12 mouse cellular contexts compared by ENCODE assay signal in genomic region chr9:50496151-50496505, GRCm38 (mm10). TPM values are rescaled to one million over a fixed set of nuclear protein-coding genes. Genes with fewer than 3 reads are reported as not detected.
DNase-seq lines count a peak whose midpoint lies in the region; ATAC-seq and TF ChIP-seq lines count a peak whose summit lies in the region.
"Had no signal": no experiment of that assay in that cellular context is flagged by ENCODE, and none has a peak within 500 bp of the region (broad histone marks: within the 10 kb centered on the region; RNA-seq: fewer than 3 reads in every experiment).

No protein-coding gene starts in this region.

- no peak for ATAC-seq in heart, embryonic 14.5 days (ENCODE audit: insufficient number of reproducible peaks, insufficient read depth, low FRiP score, low read depth)
- ATAC-seq in midbrain, postnatal 0 days (ENCODE audit: low FRiP score) = no peak
- ATAC-seq in common myeloid progenitor, adult 5-6 weeks (replicated peaks; ENCODE audit: low read depth, poor library complexity, severe bottlenecking) = peak; percentile 40
- no peak for ATAC-seq in liver, postnatal 0 days
- ATAC-seq: CD4-positive, CD25-positive, alpha-beta regulatory T cell, adult 4 months had no signal

- TF ChIP-seq CTCF in midbrain, postnatal 0 days (IDR thresholded peaks at IDR 0.05) = no peak
- no peak for TF ChIP-seq CTCF in liver, postnatal 0 days (IDR thresholded peaks at IDR 0.05; ENCODE audit: low read depth)

- no peaks in the 10 kb centered on the region for H3K9me3 ChIP-seq in heart, embryonic 14.5 days (ENCODE audit: control insufficient read depth, low read length)
- H3K9me3 ChIP-seq in midbrain, embryonic 10.5 days (replicated peaks) = no peaks in the 10 kb centered on the region
- no peaks in the 10 kb centered on the region for H3K9me3 ChIP-seq in midbrain, postnatal 0 days (ENCODE audit: low read length)
- H3K9me3 ChIP-seq in liver, postnatal 0 days (ENCODE audit: low read length) = no peaks in the 10 kb centered on the region
- H3K9me3 ChIP-seq: embryonic facial prominence, embryonic 15.5 days had no signal

- no peak for DNase-seq in heart, adult 8-10 months (ENCODE audit: low spot score)
- DNase-seq in midbrain, embryonic 10.5 days (ENCODE audit: low spot score) = no peak
- no peak for DNase-seq in midbrain, postnatal 0 days (ENCODE audit: low spot score)
- no peak for DNase-seq in liver, postnatal 0 days
- DNase-seq in ovary, postnatal 36 days (ENCODE audit: low spot score) = no peak
- no peak for DNase-seq in urinary bladder, adult 18-20 months (ENCODE audit: low spot score in 2 of 2)

- no peak overlapping the region for H3K4me3 ChIP-seq in heart, embryonic 14.5 days (ENCODE audit: control insufficient read depth in 1 of 2, insufficient read depth in 1 of 2, low read depth in 1 of 2, low read length in 2 of 2)
- H3K4me3 ChIP-seq in midbrain, embryonic 10.5 days = peak overlapping the region; percentile 5
- H3K4me3 ChIP-seq in midbrain, postnatal 0 days (ENCODE audit: low read depth, low read length) = no peak overlapping the region
- no peak overlapping the region for H3K4me3 ChIP-seq in liver, postnatal 0 days (ENCODE audit: low read depth, low read length)
- H3K4me3 ChIP-seq: embryonic facial prominence, embryonic 15.5 days had no signal

- H3K4me1 ChIP-seq in heart, embryonic 14.5 days (ENCODE audit: control insufficient read depth in 2 of 2, insufficient read depth in 2 of 2, low read length in 2 of 2) = peaks cover 13 to 19% of the 10 kb centered on the region in 2 experiments
- H3K4me1 ChIP-seq in midbrain, embryonic 10.5 days = peaks cover 25% of the 10 kb centered on the region
- H3K4me1 ChIP-seq in midbrain, postnatal 0 days (ENCODE audit: insufficient read depth, low read length) = no peaks in the 10 kb centered on the region
- peaks cover 11% of the 10 kb centered on the region for H3K4me1 ChIP-seq in liver, postnatal 0 days (ENCODE audit: insufficient read depth)
- H3K4me1 ChIP-seq: embryonic facial prominence, embryonic 15.5 days had no signal

- 0 out of 4 replicates have a peak overlapping the region, but pooled peaks of 1 of the 2 experiments have one; percentile 5 for H3K27ac ChIP-seq in heart, embryonic 14.5 days (replicated peaks in 1 of 2; ENCODE audit: control insufficient read depth in 1 of 2, insufficient read depth in 1 of 2, low read depth in 2 of 2, low read length in 2 of 2)
- H3K27ac ChIP-seq in midbrain, embryonic 10.5 days (replicated peaks) = peak overlapping the region; percentile 67
- H3K27ac ChIP-seq in midbrain, postnatal 0 days (ENCODE audit: low read depth, low read length) = no peak overlapping the region
- H3K27ac ChIP-seq in liver, postnatal 0 days (ENCODE audit: low read depth) = peak overlapping the region; percentile 58
- H3K27ac ChIP-seq: embryonic facial prominence, embryonic 15.5 days had no signal

- 20% methylated on average over 6 of the region's 6 CpGs for WGBS in heart, embryonic 14.5 days
- 23% methylated on average over 6 of the region's 6 CpGs for WGBS in midbrain, embryonic 10.5 days
- 17% methylated on average over 6 of the region's 6 CpGs for WGBS in midbrain, postnatal 0 days
- WGBS in liver, postnatal 0 days (ENCODE audit: insufficient replicate concordance) = 25% methylated on average over 6 of the region's 6 CpGs

- H3K9ac ChIP-seq in heart, embryonic 14.5 days (ENCODE audit: low read length) = peak overlapping the region; percentile 2
- H3K9ac ChIP-seq in midbrain, postnatal 0 days (replicated peaks; ENCODE audit: low read length, poor library complexity, severe bottlenecking) = no peak overlapping the region
- H3K9ac ChIP-seq in liver, postnatal 0 days (replicated peaks) = no peak overlapping the region
- H3K9ac ChIP-seq: embryonic facial prominence, embryonic 15.5 days had no signal

- no peak for TF ChIP-seq EP300 in liver, postnatal 0 days (IDR thresholded peaks at IDR 0.05; ENCODE audit: low read depth)

- H3K27me3 ChIP-seq in heart, embryonic 14.5 days (ENCODE audit: control insufficient read depth, insufficient read depth, low read length) = no peaks in the 10 kb centered on the region
- H3K27me3 ChIP-seq in midbrain, embryonic 10.5 days (ENCODE audit: low read depth, poor library complexity, severe bottlenecking) = peaks cover 7% of the 10 kb centered on the region; the same call in 1 of the 2 replicates
- no peaks in the 10 kb centered on the region for H3K27me3 ChIP-seq in midbrain, postnatal 0 days (ENCODE audit: insufficient read depth, low read length)
- H3K27me3 ChIP-seq in liver, postnatal 0 days (ENCODE audit: insufficient read depth, low read length) = no peaks in the 10 kb centered on the region
- H3K27me3 ChIP-seq: embryonic facial prominence, embryonic 15.5 days had no signal

- no peaks in the 10 kb centered on the region for H3K36me3 ChIP-seq in heart, embryonic 14.5 days (ENCODE audit: control insufficient read depth, insufficient read depth, low read length)
- H3K36me3 ChIP-seq in midbrain, embryonic 10.5 days = no peaks in the 10 kb centered on the region
- H3K36me3 ChIP-seq in midbrain, postnatal 0 days (ENCODE audit: insufficient read depth, low read length) = no peaks in the 10 kb centered on the region
- no peaks in the 10 kb centered on the region for H3K36me3 ChIP-seq in liver, postnatal 0 days (replicated peaks; ENCODE audit: insufficient read depth, low read length)
- H3K36me3 ChIP-seq: embryonic facial prominence, embryonic 15.5 days had no signal

- peak overlapping the region; percentile 31 for H3K4me2 ChIP-seq in heart, embryonic 14.5 days (ENCODE audit: low read length)
- H3K4me2 ChIP-seq in midbrain, postnatal 0 days (ENCODE audit: low read depth, low read length, poor library complexity, severe bottlenecking) = no peak overlapping the region
- peak overlapping the region; percentile 11; the same call in 1 of the 2 replicates for H3K4me2 ChIP-seq in liver, postnatal 0 days (ENCODE audit: low read depth, low read length)
- H3K4me2 ChIP-seq: embryonic facial prominence, embryonic 15.5 days had no signal

RNA-seq across cellular contexts. Expression of gene Plet1, which starts 1.8 kb away (rescaled TPM):
- 0.15 and 0.31 TPM in 2 replicates for polyA plus RNA-seq in heart, embryonic 14.5 days (2014; fragmentation: Nextera tagmentation; extraction: Ambion mirVana)
- 1 to 10 TPM in 3 of 4 experiments, under 1 TPM in 1; 0.87 to 2.5 (median 1.8) TPM for total RNA-seq in heart, adult 8-10 months (2022)
- polyA plus RNA-seq in midbrain, embryonic 10.5 days (2016; fragmentation: Nextera tagmentation; extraction: Ambion mirVana) = 0.32 and 0.36 TPM in 2 replicates
- 0.33 TPM in 1 of 2 replicates, not detected in the other for total RNA-seq in midbrain, postnatal 0 days (2014; rRNA removed)
- 0.52 and 0.80 TPM in 2 replicates for polyA plus RNA-seq in midbrain, postnatal 0 days (2015; fragmentation: Nextera tagmentation; extraction: Ambion mirVana)
- not detected in 2 replicates for total RNA-seq in common myeloid progenitor, adult 5-6 weeks (2017)
- polyA plus RNA-seq in liver, postnatal 0 days (2015; fragmentation: Nextera tagmentation; extraction: Ambion mirVana) = 0.71 and 1.0 TPM in 2 replicates
- total RNA-seq: gastrocnemius, postnatal 4 days; left cerebral cortex, postnatal 14 days had no signal

RNA-seq across cellular contexts. Expression of gene Pts, which starts 32.4 kb away (rescaled TPM):
- polyA plus RNA-seq in heart, embryonic 14.5 days (2014; fragmentation: Nextera tagmentation; extraction: Ambion mirVana) = 88.7 and 98.4 TPM in 2 replicates
- 10 to 100 TPM; 30.9 to 41.7 (median 36.7) TPM for total RNA-seq in heart, adult 8-10 months (2022)
- polyA plus RNA-seq in midbrain, embryonic 10.5 days (2016; fragmentation: Nextera tagmentation; extraction: Ambion mirVana) = 86.9 and 95.9 TPM in 2 replicates
- total RNA-seq in midbrain, postnatal 0 days (2014; rRNA removed) = 76.6 and 82.3 TPM in 2 replicates
- 116 and 119 TPM in 2 replicates for polyA plus RNA-seq in midbrain, postnatal 0 days (2015; fragmentation: Nextera tagmentation; extraction: Ambion mirVana)
- 73.1 and 89.3 TPM in 2 replicates for total RNA-seq in common myeloid progenitor, adult 5-6 weeks (2017)
- 44.6 and 48.9 TPM in 2 replicates for polyA plus RNA-seq in liver, postnatal 0 days (2015; fragmentation: Nextera tagmentation; extraction: Ambion mirVana)

RNA-seq across cellular contexts. Expression of gene Il18, which starts 58.5 kb away (rescaled TPM):
- 4.5 and 5.5 TPM in 2 replicates for polyA plus RNA-seq in heart, embryonic 14.5 days (2014; fragmentation: Nextera tagmentation; extraction: Ambion mirVana)
- total RNA-seq in heart, adult 8-10 months (2022) = 1 to 10 TPM in 3 of 4 experiments, under 1 TPM in 1; 0.54 to 2.0 (median 1.5) TPM
- polyA plus RNA-seq in midbrain, embryonic 10.5 days (2016; fragmentation: Nextera tagmentation; extraction: Ambion mirVana) = 8.9 and 14.6 TPM in 2 replicates
- 18.2 and 20.5 TPM in 2 replicates for total RNA-seq in midbrain, postnatal 0 days (2014; rRNA removed)
- 35.0 and 37.8 TPM in 2 replicates for polyA plus RNA-seq in midbrain, postnatal 0 days (2015; fragmentation: Nextera tagmentation; extraction: Ambion mirVana)
- 4.4 and 7.5 TPM in 2 replicates for total RNA-seq in common myeloid progenitor, adult 5-6 weeks (2017)
- polyA plus RNA-seq in liver, postnatal 0 days (2015; fragmentation: Nextera tagmentation; extraction: Ambion mirVana) = 19.1 and 19.8 TPM in 2 replicates

RNA-seq across cellular contexts. Expression of gene Bco2, which starts 58.9 kb away (rescaled TPM):
- 0.12 TPM in 1 of 2 replicates, not detected in the other for polyA plus RNA-seq in heart, embryonic 14.5 days (2014; fragmentation: Nextera tagmentation; extraction: Ambion mirVana)
- under 1 TPM; 0.24 to 0.50 (median 0.45) TPM for total RNA-seq in heart, adult 8-10 months (2022)
- polyA plus RNA-seq in midbrain, embryonic 10.5 days (2016; fragmentation: Nextera tagmentation; extraction: Ambion mirVana) = 0.19 and 0.34 TPM in 2 replicates
- 0.14 and 0.49 TPM in 2 replicates for total RNA-seq in midbrain, postnatal 0 days (2014; rRNA removed)
- polyA plus RNA-seq in midbrain, postnatal 0 days (2015; fragmentation: Nextera tagmentation; extraction: Ambion mirVana) = 0.42 and 0.48 TPM in 2 replicates
- not detected in 2 replicates for total RNA-seq in common myeloid progenitor, adult 5-6 weeks (2017)
- polyA plus RNA-seq in liver, postnatal 0 days (2015; fragmentation: Nextera tagmentation; extraction: Ambion mirVana) = 1.1 and 1.6 TPM in 2 replicates
